Mouse (Mus musculus) small intestine, adult 2 months (tissue): ENCODE measurements around the gene Ier2. TPM values are rescaled to one million over a fixed set of nuclear protein-coding genes. Genes with fewer than 3 reads are reported as not detected.

ENCODE experiments used
- H3K27ac ChIP-seq: fragments of 200-500 bp; 2 replicates; pipeline ENCODE4 v1.5.1; 2012; ENCODE audit warnings: low read depth, low read length, control low read depth, inconsistent platforms; ENCODE audit not compliant: insufficient read depth
- H3K27me3 ChIP-seq: fragments of 200-500 bp; 2 replicates; pipeline ENCODE4 v1.6.1; 2012; ENCODE audit warnings: mild to moderate bottlenecking, moderate library complexity, low read length, inconsistent platforms; ENCODE audit not compliant: control insufficient read depth, insufficient read depth
- H3K36me3 ChIP-seq: fragments of 200-500 bp; 2 replicates; pipeline ENCODE4 v1.6.1; 2012; ENCODE audit warnings: mild to moderate bottlenecking, low read length, control low read depth, inconsistent platforms; ENCODE audit not compliant: control insufficient read depth, insufficient read depth
- H3K4me1 ChIP-seq: fragments of 200-500 bp; 2 replicates; pipeline ENCODE4 v1.6.1; 2012; ENCODE audit warnings: low read length, inconsistent platforms, mixed read lengths; ENCODE audit not compliant: control insufficient read depth, insufficient read depth, insufficient read length
- H3K4me3 ChIP-seq: fragments of 200-500 bp; 2 replicates; pipeline ENCODE4 v1.5.1; 2012; ENCODE audit warnings: low read depth, mild to moderate bottlenecking, control low read depth, inconsistent platforms, low read length, moderate library complexity
- CTCF ChIP-seq: fragments of 200-500 bp; IDR thresholded peaks from 2 replicates; pipeline ENCODE4 v1.5.1; 2012; ENCODE audit warnings: low read depth, mild to moderate bottlenecking, control low read depth, inconsistent platforms, low read length, moderate library complexity, mixed read lengths; ENCODE audit not compliant: insufficient replicate concordance, insufficient read length; ENCODE audit errors: extremely low read depth
- POLR2A ChIP-seq: fragments of 200-500 bp; IDR thresholded peaks from 2 replicates; pipeline ENCODE4 v1.6.1; 2012; ENCODE audit warnings: low read depth, mild to moderate bottlenecking, control low read depth, inconsistent platforms, low read length, moderate library complexity
- WGBS: fragments of 180-500 bp; shearing (Covaris S2); methylation state at CpG from one replicate; pipeline ENCODE4 v1.1.7; 2018; 5-methylcytosine and 5-hydroxymethylcytosine counted together
- polyA plus RNA-seq: library from polyadenylated mRNA; depleted of rRNA; stranded (reverse); fragments of >200 nt; gene quantifications from 2 replicates; pipeline ENCODE4 v1.2.3, GENCODE M21; 2012

Ier2 gene
- polyA plus RNA-seq, 1 experiment: 72.7 TPM

- Histone ChIP-seq H3K36me3 (peaks cover 34% of the 10 kb centered on the region), H3K4me1 (0 out of 2 replicates have a peak, but pooled peaks cover 6% of the 10 kb centered on the region), H3K4me3 (no peak overlapping the region), H3K27ac (no peak overlapping the region), H3K27me3 (no peaks in the 10 kb centered on the region)
- TF ChIP-seq CTCF: no peak
- WGBS: 90% methylated on average over 5 of the region's 5 CpGs
These were observed 35.6 kb upstream of the Ier2 start for GRCm38 (mm10) chr8:84698288-84698687.

GRCm38 (mm10) chr8:84697166-84698130 lies 34.8 kb upstream of the Ier2 start:
- Histone ChIP-seq H3K27me3 (no peaks in the 10 kb centered on the region), H3K27ac (no peak overlapping the region), H3K4me3 (no peak overlapping the region), H3K4me1 (0 out of 2 replicates have a peak, but pooled peaks cover 2% of the 10 kb centered on the region), H3K36me3 (peaks cover 36% of the 10 kb centered on the region)
- no peak for TF ChIP-seq POLR2A
- peak; percentile 9; the same call in 1 of the 2 replicates for TF ChIP-seq CTCF
- WGBS: 90% methylated on average over 14 of the region's 14 CpGs

GRCm38 (mm10) chr8:84695140-84695539 lies 32.5 kb upstream of the Ier2 start:
- Histone ChIP-seq H3K36me3 (peaks cover 43% of the 10 kb centered on the region), H3K4me1 (0 out of 2 replicates have a peak, but pooled peaks cover 2% of the 10 kb centered on the region), H3K27me3 (no peaks in the 10 kb centered on the region), H3K4me3 (no peak overlapping the region), H3K27ac (no peak overlapping the region)
- WGBS: 88% methylated on average over 6 of the region's 6 CpGs
- no peak for TF ChIP-seq POLR2A
- no peak for TF ChIP-seq CTCF

GRCm38 (mm10) chr8:84693332-84693731 lies 30.7 kb upstream of the Ier2 start:
- no peaks in the 10 kb centered on the region for H3K27me3 ChIP-seq
- no peak overlapping the region for H3K27ac ChIP-seq
- WGBS: 82% methylated on average over 4 of the region's 4 CpGs
- H3K36me3 ChIP-seq: peaks cover 36% of the 10 kb centered on the region
- H3K4me3 ChIP-seq: no peak overlapping the region
- H3K4me1 ChIP-seq: peaks cover 5% of the 10 kb centered on the region
- TF ChIP-seq POLR2A (no peak), CTCF (no peak)

GRCm38 (mm10) chr8:84689091-84689915 lies 26.7 kb upstream of the Ier2 start:
- peaks cover 18% of the 10 kb centered on the region; the same call in 1 of the 2 replicates for H3K36me3 ChIP-seq
- peak overlapping the region; percentile 76 for H3K27ac ChIP-seq
- under 1% methylated on average over 46 of the region's 47 CpGs for WGBS
- H3K4me3 ChIP-seq: peak overlapping the region; percentile 76
- peaks cover 18% of the 10 kb centered on the region for H3K4me1 ChIP-seq
- TF ChIP-seq POLR2A (no peak), CTCF (no peak)
- H3K27me3 ChIP-seq: no peaks in the 10 kb centered on the region

- peak within 1 kb of the TSS; percentile 76 for H3K27ac ChIP-seq
- peaks cover 8% of the 10 kb centered on the region; the same call in 1 of the 2 replicates for H3K36me3 ChIP-seq
- WGBS: under 1% methylated on average over 37 of the region's 37 CpGs
- no peaks in the 10 kb centered on the region for H3K27me3 ChIP-seq
- peak within 1 kb of the TSS; percentile 99 for H3K4me3 ChIP-seq
- peak; percentile 56 for TF ChIP-seq POLR2A
- TF ChIP-seq CTCF: no peak
- H3K4me1 ChIP-seq: peaks cover 18% of the 10 kb centered on the region
These were observed 25.1 kb upstream of the Ier2 start, which contains the start of gene Nacc1 for GRCm38 (mm10) chr8:84687705-84688100. Gene Nacc1, minus strand, starts transcription at chr8:84687862.
